Mouse (Mus musculus) induced T-regulatory cell, adult 2 months (primary cell): ENCODE measurements around the gene Gm20388.
"Not testable (repeated sequence)": the region's sequence is repeated elsewhere in the genome, so short reads cannot be mapped to it uniquely, and the experiment has no call there.

Experiments
- DNase-seq: peaks from one replicate; pipeline ENCODE4 v3.0.0-alpha.2; 2012; ENCODE audit warnings: low read depth

Gene Gm20388

DNA sequence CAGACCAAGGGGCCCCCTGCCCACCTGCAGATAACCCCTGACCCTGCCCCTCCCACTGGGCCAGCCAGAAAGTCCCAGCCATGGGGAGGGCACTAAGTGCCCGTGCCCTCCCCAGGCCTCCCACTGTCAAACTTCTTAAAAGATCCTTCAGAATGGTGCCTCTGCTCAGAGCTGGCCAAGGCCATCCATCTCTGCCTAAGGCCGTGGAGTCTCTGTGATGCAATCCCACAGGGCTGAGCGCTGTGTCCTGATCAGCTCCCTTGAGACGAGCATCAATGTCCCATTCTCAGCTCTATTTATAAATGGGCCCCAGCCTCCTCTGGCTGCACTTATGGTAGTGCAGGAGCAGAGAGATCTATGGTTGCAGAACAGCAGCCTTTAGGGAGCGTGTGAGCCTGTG, 1403.4 kb downstream of the Gm20388 start:
- DNase-seq = no peak

DNA sequence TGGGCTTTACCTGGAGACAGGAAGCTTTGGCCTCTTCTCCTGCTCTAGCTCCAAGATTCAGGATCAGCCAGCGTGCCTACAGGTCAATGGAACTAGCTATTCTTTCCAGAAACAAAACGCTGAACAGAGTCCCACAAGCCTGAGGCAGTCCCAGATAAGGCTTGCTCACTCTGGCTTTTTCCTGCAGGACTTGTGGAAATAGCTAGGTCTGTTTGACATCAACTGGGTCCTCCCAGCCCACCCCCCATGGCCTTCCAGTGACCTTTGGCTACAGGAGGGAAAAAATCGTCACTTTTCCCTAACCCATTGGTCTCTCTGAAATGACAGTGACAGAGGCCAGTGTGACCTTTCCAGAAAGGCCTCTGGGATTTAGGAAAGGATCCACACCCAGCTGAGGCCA, 1404.9 kb downstream of the Gm20388 start:
- DNase-seq = no peak

DNA sequence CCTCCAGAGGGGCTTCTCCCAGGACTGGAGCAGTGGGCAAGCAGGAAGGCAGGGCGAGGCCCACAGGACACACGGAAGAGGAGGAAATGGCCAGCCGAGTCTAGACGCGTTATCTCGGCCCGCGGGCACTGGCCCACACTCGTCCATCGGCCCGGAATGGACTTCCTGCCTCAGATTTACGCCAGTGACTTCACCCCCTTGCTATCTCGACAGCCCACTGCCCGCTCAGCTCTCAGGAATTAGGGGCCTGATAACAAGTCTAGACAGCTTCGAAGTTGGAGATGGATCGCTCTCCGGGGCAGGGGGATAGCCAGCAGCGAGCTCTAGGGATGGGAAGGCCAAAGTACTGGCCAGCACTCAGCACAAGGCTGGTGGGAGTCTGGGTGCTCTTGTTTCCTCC, 1405.4 kb downstream of the Gm20388 start:
- no peak for DNase-seq

DNA sequence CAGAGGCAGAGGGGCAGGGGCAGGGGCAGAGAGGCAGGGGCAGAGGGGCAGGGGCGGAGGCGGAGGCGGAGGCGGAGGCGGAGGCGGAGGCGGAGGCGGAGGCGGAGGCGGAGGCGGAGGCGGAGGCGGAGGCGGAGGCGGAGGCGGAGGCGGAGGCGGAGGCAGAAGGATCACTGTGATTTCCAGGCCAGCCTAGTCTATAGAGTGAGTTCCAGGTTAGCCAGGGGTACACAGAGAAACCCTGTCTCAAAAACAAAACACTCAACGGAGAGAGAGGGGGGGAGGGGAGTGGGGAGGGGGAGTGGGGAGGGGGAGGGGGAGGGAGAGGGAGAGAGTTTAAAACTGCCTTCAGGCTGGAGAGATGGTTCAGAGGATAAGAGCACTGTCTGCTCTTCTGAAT, 1408.1 kb downstream of the Gm20388 start:
- not testable (repeated sequence) for DNase-seq

DNA sequence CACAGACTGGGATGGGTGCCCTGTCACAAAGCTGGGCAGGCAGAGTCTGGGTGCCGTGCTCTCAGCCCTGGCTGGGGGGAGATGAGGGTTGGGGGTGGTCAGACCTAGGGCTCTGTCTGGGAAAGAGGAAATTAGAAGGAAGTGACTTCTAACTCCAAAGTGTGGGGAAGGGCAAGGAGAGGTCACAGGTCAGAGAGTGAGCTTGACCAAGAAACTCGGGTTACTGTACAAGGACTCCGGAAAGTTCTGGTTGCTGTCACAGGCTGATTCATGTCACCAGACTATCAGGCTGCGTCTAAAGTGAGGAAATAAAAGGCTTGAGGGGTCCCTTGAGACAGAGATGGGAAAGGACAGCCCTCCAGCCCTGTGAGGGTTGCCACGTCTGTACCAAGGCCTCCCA, 1408.8 kb downstream of the Gm20388 start:
- no peak for DNase-seq

DNA sequence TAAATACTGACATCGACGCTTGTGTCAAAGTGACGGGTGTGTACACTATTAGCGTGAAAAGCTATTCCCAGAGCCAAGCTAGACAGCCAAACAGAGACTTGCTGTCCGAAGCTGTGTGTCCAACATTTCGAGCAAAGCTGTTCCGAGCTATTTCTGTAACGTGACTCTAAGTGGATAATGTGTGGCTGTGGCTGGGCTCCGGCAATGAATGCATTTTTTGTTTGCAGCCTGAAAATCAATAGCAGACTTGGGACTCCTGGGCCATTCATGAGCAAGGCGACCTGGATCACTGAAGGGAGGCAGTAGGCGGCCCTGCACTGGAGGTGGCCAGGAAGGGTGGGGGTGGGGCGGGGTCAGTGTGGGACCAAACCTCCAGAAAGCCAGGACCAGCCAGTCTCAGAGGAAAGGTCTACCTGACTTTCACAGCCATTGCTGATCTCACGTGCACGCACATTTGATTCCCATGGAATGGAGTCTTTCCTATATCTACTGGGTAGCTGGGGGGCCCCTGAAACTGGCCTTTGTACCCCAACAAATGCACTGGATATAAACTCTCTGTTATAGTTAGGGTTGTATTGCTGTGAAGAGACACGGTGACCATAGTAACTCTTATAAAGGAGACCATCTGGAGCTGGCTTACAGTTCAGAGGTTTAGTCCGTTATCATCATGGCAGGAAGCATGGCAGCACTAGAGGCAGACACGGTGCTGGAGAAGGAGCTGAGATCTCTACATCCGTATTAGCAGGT, 1415.7 kb downstream of the Gm20388 start:
- no peak for DNase-seq

DNA sequence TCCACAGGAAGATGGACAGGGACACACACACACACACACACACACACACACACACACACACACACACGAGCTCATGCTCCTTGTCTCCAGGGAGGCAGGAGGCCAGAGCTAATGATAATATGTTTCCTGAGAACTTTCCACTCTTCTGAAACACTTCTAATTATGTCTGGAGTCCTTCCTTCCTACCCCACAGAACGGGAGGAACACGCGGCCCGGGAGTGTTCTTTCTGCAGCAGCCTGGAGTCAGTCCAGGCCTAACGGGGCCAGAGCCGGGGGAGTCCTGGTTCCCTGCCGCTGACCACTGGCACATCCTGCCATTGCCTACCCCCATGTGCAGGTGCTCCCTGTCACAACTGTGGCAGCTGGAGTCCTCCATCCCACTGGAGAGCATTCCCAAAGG, 1421.8 kb downstream of the Gm20388 start:
- no peak for DNase-seq

DNA sequence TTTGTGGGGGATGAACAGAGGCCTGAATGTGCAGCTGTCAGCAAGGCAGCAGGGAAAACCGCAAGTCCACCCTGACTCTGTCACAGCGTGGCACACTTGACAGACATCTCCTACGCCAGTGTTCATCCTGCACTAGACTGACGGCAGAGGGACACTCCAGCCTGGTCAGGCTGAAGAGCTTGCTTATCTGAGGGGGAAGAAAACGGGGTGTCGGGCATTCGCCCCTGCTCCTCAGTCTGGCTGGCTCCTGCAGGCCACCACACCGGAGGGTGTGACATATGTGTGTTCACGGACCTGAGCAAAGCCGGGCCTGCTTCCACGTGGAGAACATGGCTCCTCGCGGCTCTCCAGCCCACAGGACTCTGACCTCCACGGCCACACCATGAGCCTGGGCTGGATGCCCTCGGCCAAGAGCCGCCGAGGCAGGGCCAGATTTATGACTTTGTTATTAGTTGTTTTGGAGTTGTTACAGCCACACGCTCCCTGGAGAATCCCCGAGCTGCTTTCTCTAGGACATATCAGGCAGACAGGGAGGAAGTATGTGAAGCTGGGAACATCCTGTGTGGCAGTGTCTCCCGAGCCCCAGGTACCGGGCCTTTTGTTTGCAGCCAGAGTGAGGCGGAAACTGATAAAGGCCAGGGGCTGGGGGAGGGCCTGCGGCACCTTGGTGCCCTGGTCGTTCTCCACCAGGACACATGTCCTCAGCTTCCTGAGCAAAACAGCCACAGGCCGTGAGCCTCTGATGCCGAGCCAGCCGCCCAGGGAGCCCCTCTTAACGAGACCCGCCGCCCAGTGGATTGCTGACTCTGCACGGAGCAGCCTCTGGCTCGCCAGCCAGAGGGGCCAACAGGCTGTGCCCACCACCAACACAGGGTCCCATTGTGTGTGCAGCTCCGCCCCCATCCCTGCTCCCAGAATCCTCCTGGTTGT, 1424.1 kb downstream of the Gm20388 start:
- no peak for DNase-seq

DNA sequence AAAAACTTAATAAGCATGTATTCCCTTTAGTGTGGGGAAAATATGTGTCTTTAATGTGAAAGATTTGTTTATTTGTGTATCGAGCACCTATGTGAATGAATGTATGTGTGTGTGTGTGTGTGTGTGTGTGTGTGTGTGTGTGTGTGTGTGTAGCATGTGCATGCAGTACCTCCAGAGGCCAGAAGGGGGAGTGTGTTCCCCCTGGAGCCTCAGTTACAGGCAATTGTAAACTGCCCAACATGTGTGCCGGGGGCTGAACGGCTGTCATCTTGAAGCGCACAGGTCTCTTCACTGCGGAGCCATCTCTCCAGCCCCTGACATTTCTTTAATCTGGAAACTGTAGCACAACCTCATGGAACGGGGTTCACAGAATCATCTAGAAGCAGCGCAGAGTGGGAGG, 1425.0 kb downstream of the Gm20388 start:
- DNase-seq = no peak

DNA sequence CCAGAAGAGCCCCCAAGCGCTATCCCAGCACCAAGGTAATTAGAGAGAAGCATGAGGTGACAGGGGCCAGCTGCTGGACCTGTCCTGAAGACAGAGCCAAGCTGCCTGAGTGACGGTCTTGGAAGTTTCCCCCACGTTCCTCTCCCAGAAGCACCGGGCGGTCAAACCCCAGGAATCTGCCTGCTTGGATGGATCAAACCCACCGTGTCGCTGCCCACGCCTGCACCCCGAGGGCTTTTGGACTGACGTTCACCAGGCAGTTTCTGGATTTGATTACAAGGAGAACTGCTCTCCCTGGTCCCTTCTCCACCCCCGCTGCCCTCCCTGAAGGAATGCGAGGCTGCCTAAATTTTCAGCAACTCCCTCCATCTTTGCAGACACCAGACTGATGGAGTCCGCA, 1432.3 kb downstream of the Gm20388 start:
- DNase-seq = no peak

DNA sequence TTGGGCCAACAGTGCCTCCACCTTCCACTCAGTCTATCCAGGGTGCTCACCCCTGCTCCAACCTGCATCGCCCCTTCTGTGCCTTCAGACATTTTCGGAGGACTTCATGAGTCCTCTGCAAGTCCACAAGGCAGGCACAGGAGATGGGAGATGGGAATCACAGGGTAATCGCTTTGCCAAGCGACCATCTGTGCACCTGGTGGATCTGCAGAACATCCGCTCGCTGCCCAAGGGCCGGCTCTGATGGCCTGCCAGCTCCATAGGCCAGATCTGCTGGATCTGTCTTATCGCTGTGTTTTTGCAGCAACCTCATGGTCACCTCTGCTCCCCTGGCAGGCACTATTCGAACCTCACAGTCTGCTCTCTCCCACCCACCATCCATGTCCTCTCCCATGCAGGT, 1433.8 kb downstream of the Gm20388 start:
- DNase-seq = no peak

DNA sequence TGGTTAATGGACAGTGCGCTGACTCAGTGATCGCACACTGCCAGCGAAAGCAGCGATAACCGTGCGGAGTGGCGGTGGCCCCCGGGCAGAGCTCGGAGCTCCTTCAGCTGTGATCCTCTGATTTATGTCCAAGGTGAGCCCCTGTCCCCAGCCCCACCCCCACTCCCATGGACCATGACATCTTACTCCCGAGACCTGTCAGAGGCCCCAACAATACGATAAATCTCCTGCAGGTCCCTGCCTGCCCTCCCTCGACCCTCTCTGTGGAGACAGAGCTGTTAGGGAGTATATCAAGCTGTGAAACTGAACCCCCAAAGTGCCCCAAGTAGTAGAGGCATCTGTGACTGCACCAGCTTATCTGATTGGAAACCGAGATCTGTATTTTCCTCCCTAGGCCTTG, 1435.5 kb downstream of the Gm20388 start:
- no peak for DNase-seq

DNA sequence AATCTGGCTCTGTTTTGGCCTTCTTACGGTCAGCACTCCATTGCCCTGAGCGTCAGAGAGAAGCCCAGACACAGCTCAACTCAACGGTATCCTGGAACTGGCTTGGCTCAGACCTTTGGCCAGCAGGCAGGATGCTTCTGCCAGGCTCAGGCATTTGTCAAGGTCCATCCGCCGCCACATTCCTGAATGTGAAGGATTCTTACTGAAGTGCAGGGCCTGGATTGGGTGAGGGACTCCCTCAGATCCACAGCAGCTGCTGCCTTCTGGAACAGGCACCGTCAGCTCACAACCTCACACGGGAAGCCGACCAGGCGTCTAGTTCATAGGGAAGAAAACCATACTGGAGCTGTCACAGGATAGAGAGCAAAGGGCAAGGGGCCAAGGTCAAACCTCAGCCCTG, 1436.2 kb downstream of the Gm20388 start:
- no peak for DNase-seq

DNA sequence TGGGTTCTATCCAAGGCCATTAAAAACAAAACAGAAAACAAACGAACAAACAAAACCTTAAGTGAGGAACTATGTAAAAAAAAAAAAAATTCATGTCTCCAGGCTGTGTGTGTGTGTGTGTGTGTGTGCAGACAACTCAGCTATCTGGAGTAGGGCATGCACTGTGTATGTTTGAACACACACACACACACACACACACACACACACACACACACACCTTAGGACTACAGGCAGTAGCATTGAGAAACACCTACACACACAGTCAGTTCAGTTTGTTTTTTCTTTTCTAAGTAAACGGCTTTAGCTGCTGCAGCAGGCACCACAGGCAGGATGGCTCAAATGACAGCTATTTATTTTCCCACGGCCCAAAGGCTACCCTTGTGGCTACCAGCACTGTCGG, 1438.4 kb downstream of the Gm20388 start:
- DNase-seq = no peak

DNA sequence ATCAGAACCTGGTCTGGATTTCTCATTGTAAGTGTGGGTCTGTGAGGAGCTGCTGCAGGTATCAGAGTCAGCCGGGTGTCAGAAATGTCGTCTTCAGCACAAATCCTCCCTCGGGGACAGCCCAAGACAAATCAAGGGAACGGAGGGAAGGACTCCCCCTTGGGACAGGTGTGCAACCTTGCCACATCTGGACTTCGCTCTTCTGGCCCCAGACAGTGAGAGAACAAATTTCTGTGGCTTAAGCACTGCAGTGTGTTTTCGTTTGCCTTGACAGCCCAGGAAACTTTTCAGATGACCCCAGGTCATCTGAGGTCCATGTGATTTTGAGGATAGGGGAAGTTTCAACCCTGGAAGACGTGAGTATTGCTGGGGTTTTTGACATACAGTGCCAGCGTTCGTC, 1440.2 kb downstream of the Gm20388 start:
- no peak for DNase-seq

DNA sequence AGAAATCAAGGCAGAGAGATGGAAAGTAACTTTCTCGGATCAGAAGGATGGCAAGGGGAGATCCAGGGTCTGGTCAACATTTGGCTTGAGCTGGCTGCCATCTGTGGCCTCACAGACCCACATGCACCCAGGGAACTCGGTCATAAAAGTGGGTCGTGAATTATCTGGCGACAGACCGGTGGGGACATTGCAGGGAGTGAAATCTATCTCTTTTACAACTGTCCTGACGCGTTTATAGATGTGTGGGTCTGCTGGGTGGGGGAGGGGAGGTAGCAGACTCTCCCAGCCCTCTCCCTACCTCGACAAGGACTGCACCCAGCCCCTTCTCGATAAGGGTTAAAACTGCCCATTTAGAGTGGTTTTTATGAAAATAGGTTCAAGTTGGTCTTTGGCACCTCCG, 1444.2 kb downstream of the Gm20388 start:
- no peak for DNase-seq

DNA sequence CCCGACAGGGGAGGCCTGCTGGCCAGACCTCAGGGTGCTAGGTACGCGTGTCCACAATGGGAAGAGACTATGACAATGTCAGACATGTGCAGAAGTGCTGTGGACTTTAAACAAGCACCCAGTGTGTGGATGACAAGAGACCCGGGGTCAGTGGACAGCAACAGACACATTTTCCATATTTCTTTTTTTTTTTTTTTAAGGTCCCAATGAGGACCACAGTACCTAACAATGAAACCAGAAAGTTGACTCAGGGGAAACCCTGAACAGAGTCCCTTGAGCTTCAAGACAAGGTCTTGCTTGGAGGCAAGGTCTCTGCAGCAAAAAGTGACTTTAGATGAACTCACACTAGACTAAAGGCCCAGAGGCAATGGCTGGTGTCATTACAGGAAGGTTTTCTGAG, 1446.8 kb downstream of the Gm20388 start:
- no peak for DNase-seq

DNA sequence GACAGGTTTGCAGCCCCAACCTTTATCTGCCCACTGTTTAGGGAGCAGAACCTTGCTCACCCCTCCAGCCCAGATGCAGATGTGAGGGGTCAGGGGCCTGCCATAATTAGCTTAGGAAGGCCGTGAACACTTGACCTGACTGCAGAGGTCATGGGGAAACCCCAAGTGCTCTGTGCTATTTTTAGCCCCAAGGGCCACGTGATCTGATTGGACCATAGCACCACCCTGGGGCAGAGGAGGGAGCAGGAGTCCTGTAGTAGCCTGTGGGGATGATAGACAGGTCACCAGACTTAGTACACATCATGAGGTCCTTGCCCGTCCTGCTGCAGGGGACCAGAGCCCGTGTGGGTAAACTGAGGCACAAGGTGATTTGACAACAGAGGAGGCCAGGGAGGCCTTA, 1448.0 kb downstream of the Gm20388 start:
- DNase-seq = no peak

DNA sequence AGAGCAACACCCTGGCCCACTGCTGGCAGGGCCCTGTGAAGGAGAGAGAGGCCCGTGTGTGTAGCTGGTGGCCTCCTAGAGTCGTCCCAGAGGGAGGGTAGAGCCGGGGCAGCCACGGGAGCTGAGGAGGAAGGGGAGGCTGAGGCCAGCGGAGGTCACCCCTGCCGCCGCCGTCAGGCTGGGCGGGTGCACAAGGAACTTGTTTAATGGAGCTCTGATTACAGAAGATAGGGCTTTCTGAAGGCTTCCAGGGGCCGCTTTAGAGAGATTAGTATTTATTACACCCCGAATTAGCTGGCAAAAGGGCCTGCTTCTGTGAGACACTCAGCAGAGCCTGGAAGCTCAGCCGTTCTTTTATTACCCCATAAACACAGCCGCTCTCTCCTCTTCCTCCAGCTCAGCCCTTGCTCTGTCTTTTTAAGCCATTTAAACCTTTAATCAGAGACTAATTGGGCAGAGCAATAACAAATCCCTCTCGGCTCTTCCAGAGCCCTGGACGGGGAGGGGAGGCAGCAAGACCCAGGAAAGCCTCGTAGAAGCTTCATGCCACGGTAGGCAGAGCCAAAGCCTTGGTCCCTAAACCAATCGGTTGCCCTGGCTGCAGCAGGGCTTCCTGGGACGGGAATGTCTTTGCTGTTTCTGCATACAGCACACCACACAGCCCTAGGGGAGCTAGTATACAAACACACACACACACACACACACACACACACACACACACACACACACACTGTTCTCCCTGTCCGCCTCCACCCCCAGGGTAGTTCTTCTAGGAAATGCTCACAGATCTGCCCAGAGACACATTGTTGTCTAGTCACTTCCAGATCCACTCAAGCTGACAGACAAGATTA, 1448.7 kb downstream of the Gm20388 start:
- no peak for DNase-seq

DNA sequence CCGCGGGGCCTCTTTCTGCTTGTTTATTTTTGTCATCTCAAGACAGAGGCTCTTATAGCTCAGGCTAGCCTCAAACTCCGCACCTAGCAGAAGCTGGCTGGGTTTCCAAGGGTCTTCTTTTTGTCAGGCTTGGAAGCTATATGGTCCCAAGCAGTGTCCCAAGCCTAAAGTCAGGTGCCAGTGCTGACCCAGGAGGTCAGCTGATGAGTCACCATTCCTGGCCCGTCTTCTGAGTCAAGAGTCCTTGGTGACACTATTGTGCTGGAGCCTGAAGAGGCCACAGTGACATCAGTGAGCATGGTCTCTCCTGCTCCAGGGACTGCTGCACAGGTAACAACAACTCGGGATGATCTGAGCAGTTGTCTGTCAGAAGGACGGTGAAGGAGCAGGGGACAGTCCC, 1449.4 kb downstream of the Gm20388 start:
- DNase-seq = no peak

DNA sequence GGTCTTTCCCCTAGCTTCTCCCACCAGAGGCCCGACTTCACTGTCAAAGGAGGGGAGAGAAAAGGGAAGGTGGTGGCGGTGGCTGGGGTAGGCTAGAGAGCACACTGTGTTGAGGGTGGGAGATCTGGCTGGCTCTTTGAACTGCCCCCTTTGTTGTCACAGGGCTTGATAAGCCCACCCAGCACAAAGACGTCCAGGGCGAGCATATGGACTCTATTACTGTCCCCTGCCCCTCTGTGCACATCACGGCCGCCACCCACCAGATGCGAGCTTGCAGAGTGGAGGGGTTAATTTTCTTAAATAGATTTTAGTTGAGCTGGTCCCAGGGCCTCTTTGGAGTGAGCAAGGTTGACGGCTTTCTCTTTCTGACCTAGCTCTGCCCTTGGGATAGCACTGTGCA, 1450.5 kb downstream of the Gm20388 start:
- DNase-seq = no peak

DNA sequence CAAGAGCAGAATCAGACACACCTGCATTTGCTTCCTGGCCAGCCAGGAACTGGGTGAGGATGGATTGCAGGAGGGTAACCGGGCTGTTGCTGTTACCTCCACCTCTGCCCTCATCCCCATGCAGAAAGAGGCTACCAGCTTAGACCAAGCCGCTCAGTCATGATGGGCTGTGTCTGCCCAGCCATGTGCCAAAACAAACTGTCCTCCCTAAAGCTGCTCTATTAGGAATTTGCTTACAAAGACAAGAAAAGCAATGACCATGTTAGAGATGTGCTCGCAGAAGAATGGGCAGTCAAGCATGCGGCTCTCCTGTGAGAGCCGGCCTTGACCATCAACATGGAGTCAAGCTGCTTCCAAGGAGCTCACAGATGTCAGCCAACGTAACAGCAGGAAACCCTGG, 1454.0 kb downstream of the Gm20388 start:
- DNase-seq = no peak

DNA sequence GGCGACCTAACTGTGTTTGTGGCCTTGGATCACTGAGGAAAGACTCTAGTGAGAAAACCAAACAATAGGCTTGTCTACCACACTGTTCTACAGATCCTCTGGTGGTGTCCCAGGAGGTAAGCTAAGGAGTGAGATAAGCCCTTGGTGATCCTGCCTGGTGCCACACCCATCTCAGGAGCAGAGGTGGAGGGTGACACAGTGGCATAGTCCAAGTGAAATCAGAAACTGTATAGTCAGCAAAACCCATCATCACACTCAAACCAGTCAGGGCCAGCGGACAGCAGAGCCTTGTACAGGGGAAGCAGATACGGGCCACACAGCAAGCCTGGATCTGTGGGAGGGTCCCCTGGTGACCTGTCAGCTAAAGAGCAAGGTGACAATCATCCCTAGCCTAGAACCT, 1454.5 kb downstream of the Gm20388 start:
- no peak for DNase-seq
